Mouse (Mus musculus) ES-E14 (cell line): ENCODE measurements around the gene Znfx1. TPM values are rescaled to one million over a fixed set of nuclear protein-coding genes. Genes with fewer than 3 reads are reported as not detected.

Experiments used
- DNase-seq: peaks from one replicate; pipeline ENCODE4 v3.0.0-alpha.2; 2013; ENCODE audit warnings: low read depth, low spot score
- H3K27ac ChIP-seq: 2 replicates; pipeline ENCODE4 v1.5.1; 2012; ENCODE audit warnings: low read depth, mild to moderate bottlenecking, low read length, moderate library complexity, mixed read lengths; ENCODE audit not compliant: poor library complexity, insufficient read depth, severe bottlenecking
- H3K36me3 ChIP-seq: 2 replicates; pipeline ENCODE4 v1.6.1; 2012; ENCODE audit warnings: mild to moderate bottlenecking, low read length, moderate library complexity, mixed read lengths; ENCODE audit not compliant: control insufficient read depth, poor library complexity, insufficient read depth, severe bottlenecking
- H3K4me1 ChIP-seq, 2 experiments: fragments of 150-350 bp in 1 of 2; sonication (generic) in 1 of 2; 2 replicates each; pipeline ENCODE4 v1.6.1; 2012; ENCODE audit warnings: low read length in 2 of 2, mild to moderate bottlenecking in 1 of 2, mixed read lengths in 1 of 2; ENCODE audit not compliant: control insufficient read depth in 2 of 2, insufficient read depth in 2 of 2, poor library complexity in 1 of 2
- H3K4me3 ChIP-seq, 2 experiments: fragments of 150-350 bp in 1 of 2; sonication (generic) in 1 of 2; 2 replicates each; pipeline ENCODE4 v1.5.1; 2012; ENCODE audit warnings: low read length in 2 of 2, low read depth in 1 of 2, mild to moderate bottlenecking in 1 of 2, mixed read lengths in 1 of 2; ENCODE audit not compliant: insufficient read depth in 1 of 2, poor library complexity in 1 of 2, severe bottlenecking in 1 of 2
- H3K9ac ChIP-seq: 2 replicates; pipeline ENCODE4 v1.6.1; 2012; ENCODE audit warnings: low read depth, mild to moderate bottlenecking, low read length, mixed read lengths; ENCODE audit not compliant: poor library complexity, insufficient read depth, severe bottlenecking
- H3K9me3 ChIP-seq: fragments of 150-350 bp; sonication (generic); 2 replicates; pipeline ENCODE4 v1.6.1; 2012; ENCODE audit warnings: low read depth, mild to moderate bottlenecking, low read length; ENCODE audit not compliant: control insufficient read depth, insufficient read depth
- CHD2 ChIP-seq: IDR thresholded peaks from 2 replicates; pipeline ENCODE4 v1.6.1; 2014; ENCODE audit warnings: mild to moderate bottlenecking, low read depth, low read length, inconsistent platforms
- HCFC1 ChIP-seq: IDR thresholded peaks from 2 replicates; pipeline ENCODE4 v1.6.1; 2012; ENCODE audit warnings: low read length, inconsistent platforms, borderline replicate concordance; ENCODE audit not compliant: insufficient read depth
- MAFK ChIP-seq: IDR thresholded peaks from 2 replicates; pipeline ENCODE4 v1.6.1; 2014; ENCODE audit warnings: mild to moderate bottlenecking, low read depth, low read length, inconsistent platforms; ENCODE audit not compliant: insufficient read depth
- ZC3H11A ChIP-seq: IDR thresholded peaks from 2 replicates; pipeline ENCODE4 v1.6.1; 2012; ENCODE audit warnings: low read depth, mild to moderate bottlenecking, inconsistent platforms, low read length, borderline replicate concordance
- ZNF384 ChIP-seq: IDR thresholded peaks from 2 replicates; pipeline ENCODE4 v1.6.1; 2012; ENCODE audit warnings: low read depth, low read length, inconsistent platforms
- in situ Hi-C, 2 experiments: fragments of 600-800 bp; cut with MboI; formaldehyde crosslinking; loops; one replicate each; pipeline ENCODE4 v1.15.1; 2025; ENCODE audit warnings: low sequenced_read_pairs in 2 of 2, inconsistent platforms in 1 of 2; ENCODE audit not compliant: unreplicated experiment in 2 of 2
- total RNA-seq: library from RNA; depleted of rRNA; stranded (reverse); fragments of 300-350 nt; gene quantifications from 2 replicates; pipeline ENCODE4 v1.2.3, GENCODE M21; 2012; rRNA removed

The Znfx1 gene
- 15.3 and 15.9 TPM in 2 replicates for total RNA-seq

DNA sequence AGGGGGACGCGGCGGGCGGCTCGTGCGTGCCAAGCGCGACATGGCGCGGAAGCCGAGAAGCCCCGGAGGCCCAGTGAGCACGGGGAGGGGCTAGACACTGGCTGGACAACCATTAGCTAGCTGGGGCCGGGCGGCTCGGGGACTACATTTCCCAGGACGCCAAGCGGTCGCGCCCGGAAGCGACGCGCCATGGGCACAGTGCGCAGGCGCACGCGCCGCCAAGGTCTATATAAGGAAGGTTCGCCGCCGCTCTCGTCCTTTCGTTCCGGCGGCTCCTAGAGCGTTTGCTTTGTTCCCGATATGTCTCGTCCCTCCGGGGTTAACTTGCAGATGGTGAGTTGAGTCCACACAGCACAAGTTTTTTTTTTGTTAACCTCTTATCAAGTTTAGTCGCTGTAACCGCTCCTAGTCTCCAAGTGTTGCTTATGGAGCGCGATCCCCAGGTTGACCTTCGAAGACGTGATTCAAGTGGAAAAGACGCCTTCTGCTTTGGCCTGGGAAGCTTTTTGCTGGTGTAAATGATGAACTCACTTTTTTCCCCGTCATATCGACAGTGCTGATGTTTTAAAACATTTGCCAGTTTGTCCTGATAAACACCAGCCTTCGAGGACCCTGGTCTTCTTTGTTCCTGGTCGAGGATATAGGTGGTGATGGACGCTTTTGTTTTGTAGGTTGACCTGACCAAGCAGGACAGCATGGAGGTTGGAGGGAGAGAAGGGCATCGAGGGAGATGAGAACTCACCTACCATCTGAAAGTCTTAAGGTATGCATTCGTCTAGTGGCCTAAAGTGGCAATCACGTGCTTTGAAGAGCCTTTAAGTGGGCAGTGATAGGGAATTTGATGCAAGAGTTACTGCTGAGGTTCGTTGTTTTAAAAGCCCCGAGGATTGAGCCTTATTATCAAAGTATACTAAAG, at the start of gene Znfx1:
Gene Znfx1 (minus strand): TSS at position 51 of the 916 bp plus-strand sequence.
- no peaks in the 10 kb centered on the region for H3K9me3 ChIP-seq
- H3K4me3 ChIP-seq: peak within 1 kb of the TSS; percentile 80 to 87
- H3K4me1 ChIP-seq: peaks cover 4 to 6% of the 10 kb centered on the region in 2 experiments
- peak; percentile 90 for DNase-seq
- in situ Hi-C loops: no loop called here
- H3K36me3 ChIP-seq: peaks cover 27% of the 10 kb centered on the region
- peak within 1 kb of the TSS; percentile 91 for H3K27ac ChIP-seq
- H3K9ac ChIP-seq: peak within 1 kb of the TSS; percentile 99
- TF ChIP-seq CHD2 (no peak), HCFC1 (peak; percentile 99)

DNA sequence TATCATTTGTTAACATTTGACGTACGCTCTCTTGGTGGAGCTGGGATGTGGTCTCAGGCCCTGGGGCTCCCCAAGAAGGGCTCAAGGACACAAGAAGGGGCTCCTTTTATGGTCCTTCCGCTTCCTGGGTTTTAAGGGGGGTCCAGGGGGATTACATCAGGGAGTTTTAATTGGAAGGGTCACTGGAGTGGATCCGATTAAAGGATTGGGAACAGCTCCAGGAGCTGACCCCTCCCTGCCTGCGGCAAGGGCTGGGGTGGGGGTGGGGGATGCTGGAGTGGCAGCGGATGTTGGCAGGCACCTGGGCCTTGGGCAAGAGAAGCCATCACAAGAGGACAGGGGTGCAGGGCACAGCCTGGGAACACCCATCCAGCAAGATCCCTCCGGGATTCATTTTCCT, 49.4 kb upstream of the Znfx1 start:
- no peak overlapping the region for H3K9ac ChIP-seq
- no peaks in the 10 kb centered on the region for H3K36me3 ChIP-seq
- no peak for DNase-seq
- in situ Hi-C loops: no loop called here
- H3K9me3 ChIP-seq: no peaks in the 10 kb centered on the region
- H3K4me3 ChIP-seq: no peak overlapping the region
- peaks cover 2 to 5% of the 10 kb centered on the region in 2 experiments; a peak in 1 of 4 replicates for H3K4me1 ChIP-seq
- no peak for TF ChIP-seq ZC3H11A
- no peak for TF ChIP-seq HCFC1
- H3K27ac ChIP-seq: no peak overlapping the region

DNA sequence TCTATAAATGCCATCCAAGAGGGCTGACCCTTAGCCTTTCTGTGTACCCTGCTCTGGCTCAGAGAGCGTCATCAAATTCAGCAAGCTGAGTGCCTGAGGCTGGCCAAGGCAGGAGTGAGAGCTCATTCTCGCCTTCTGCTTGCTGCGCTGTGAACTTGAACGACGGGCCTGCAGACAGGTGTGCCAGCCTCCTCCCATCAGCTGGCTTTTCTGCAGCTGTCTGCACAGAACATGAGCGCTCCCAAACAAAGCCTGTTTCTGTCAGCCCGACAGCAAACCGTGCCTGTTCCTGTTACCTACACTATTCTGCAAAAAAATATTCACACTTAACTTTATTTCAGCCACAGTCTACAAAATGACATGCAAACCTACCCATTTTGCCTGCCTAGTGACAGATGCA, 46.7 kb upstream of the Znfx1 start:
- in situ Hi-C loops: loop anchor here in 1 of 2 experiments (10.0 kb wide), 1 partner anchor 105 kb away; no protein-coding TSS in a partner anchor
- peaks cover 2 to 8% of the 10 kb centered on the region in 2 experiments; a peak in 2 of 4 replicates for H3K4me1 ChIP-seq

DNA sequence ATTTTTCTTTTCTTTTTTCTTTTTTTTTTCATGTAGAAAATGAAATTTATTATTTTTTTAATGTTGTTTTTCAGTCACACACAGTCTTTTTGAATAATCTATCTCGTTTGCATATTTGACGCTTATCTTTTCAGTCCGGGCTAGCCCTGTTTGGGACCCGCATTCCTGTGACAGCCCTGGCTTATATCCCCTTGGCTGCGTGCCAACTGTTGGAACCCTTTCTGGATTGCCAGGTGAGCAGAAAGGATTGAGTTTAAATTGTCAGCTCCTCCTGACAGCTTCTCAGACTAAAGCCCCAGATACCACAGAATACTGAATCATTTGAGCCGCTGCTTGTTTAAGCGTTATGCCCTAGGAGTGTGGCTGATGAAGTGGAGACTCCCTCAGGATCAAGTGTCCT, 40.7 kb upstream of the Znfx1 start:
- H3K9ac ChIP-seq: no peak overlapping the region
- DNase-seq: no peak
- H3K9me3 ChIP-seq: no peaks in the 10 kb centered on the region
- in situ Hi-C loops: loop anchor here in 1 of 2 experiments (10.0 kb wide), 1 partner anchor 111 kb away; no protein-coding TSS in a partner anchor
- no peaks in the 10 kb centered on the region for H3K36me3 ChIP-seq
- no peak for TF ChIP-seq MAFK
- no peak for TF ChIP-seq HCFC1
- TF ChIP-seq ZNF384: no peak
- no peak for TF ChIP-seq ZC3H11A
- no peak for TF ChIP-seq CHD2
- H3K4me1 ChIP-seq: peaks cover 1 to 15% of the 10 kb centered on the region in 2 experiments; a peak in 3 of 4 replicates
- H3K4me3 ChIP-seq: no peak overlapping the region
- no peak overlapping the region for H3K27ac ChIP-seq

More for the DNA sequence above, 46.7 kb upstream of the Znfx1 start:
- H3K36me3 ChIP-seq: no peaks in the 10 kb centered on the region
- H3K9ac ChIP-seq: no peak overlapping the region
- H3K4me3 ChIP-seq: no peak overlapping the region
- no peaks in the 10 kb centered on the region for H3K9me3 ChIP-seq
- TF ChIP-seq HCFC1 (no peak), ZC3H11A (no peak), CHD2 (no peak), MAFK (no peak), ZNF384 (no peak)
- DNase-seq: no peak
- no peak overlapping the region for H3K27ac ChIP-seq
